In the genomic region with DNA sequence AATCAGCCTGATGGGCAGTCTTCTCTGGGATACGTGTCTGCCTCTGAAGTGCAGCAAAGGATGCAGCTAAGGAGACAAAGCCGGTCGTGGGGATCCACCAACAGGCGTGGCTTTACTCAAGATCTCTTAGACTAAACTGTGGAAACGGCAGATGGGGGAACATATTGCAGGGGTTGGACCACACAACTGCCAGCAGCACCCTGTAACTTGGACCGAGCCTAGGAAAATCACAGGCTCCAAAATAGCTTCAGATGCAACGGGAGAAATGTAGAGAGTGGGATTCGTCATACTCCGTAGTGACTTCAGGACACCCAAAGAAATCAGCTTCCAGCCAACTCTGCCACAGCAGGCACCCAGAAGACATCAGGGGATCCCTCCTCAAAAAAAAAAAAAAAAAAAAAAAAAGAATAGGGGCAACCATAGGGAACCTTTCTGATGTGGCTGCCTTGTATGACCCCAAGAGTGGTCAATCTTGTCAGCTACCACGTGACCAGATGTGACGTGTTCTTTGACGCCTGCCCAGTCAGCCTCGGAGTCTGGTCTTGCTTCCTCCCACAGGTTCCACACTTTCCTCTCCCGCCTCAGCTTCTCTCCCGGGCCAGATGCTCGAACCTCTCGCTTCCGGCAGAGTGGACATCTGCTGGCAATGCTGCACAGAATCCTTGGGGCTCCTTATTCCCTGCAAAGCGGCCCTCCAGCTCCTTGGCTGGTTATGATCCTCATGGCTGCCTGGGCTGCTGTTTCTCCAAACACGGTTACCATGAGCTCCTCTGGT, we compare ENCODE assay signal across 17 mouse cellular contexts. TPM values are rescaled to one million over a fixed set of nuclear protein-coding genes. Genes with fewer than 3 reads are reported as not detected.
DNase-seq lines count a peak whose midpoint lies in the region; ATAC-seq and TF ChIP-seq lines count a peak whose summit lies in the region.
"Had no signal": no experiment of that assay in that cellular context is flagged by ENCODE, and none has a peak within 500 bp of the region (broad histone marks: within the 10 kb centered on the region; RNA-seq: fewer than 3 reads in every experiment).

No protein-coding gene starts in this region.

- peak; percentile 62 for ATAC-seq in forebrain, postnatal 0 days
- ATAC-seq in forebrain, embryonic 11.5 days (replicated peaks; ENCODE audit: low FRiP score) = no peak
- ATAC-seq in monocyte, adult 5-6 weeks (replicated peaks; ENCODE audit: insufficient number of reproducible peaks, low FRiP score, low TSS enrichment, poor library complexity, severe bottlenecking) = no peak
- ATAC-seq: inflammation-experienced regulatory T-cells, adult 6 months; Patski had no signal

- no peak overlapping the region for H3K9ac ChIP-seq in forebrain, postnatal 0 days
- no peak overlapping the region for H3K9ac ChIP-seq in forebrain, embryonic 11.5 days (ENCODE audit: low read length)
- H3K9ac ChIP-seq: heart, embryonic 15.5 days; lung, embryonic 15.5 days had no signal

- 85% methylated on average over 20 of the region's 20 CpGs for WGBS in forebrain, postnatal 0 days
- 95% methylated on average over 20 of the region's 20 CpGs for WGBS in forebrain, embryonic 11.5 days

- H3K4me2 ChIP-seq in forebrain, postnatal 0 days (ENCODE audit: low read depth) = no peak overlapping the region
- no peak overlapping the region for H3K4me2 ChIP-seq in forebrain, embryonic 11.5 days (ENCODE audit: low read depth, low read length, severe bottlenecking)
- H3K4me2 ChIP-seq: heart, embryonic 15.5 days; liver, embryonic 11.5 days; lung, embryonic 15.5 days had no signal

- no peak overlapping the region for H3K27ac ChIP-seq in forebrain, postnatal 0 days (ENCODE audit: low read depth, low read length)
- no peak overlapping the region for H3K27ac ChIP-seq in forebrain, embryonic 11.5 days (ENCODE audit: low read depth, low read length)
- 0 out of 2 replicates have a peak overlapping the region, but pooled peaks have one; percentile 15 for H3K27ac ChIP-seq in cortical plate, adult 2 months (ENCODE audit: insufficient read depth, low read length)
- H3K27ac ChIP-seq: heart, embryonic 15.5 days; hindbrain, embryonic 10.5 days; lung, embryonic 15.5 days had no signal

- no peak overlapping the region for H3K4me3 ChIP-seq in forebrain, postnatal 0 days (ENCODE audit: low read depth, low read length)
- no peak overlapping the region for H3K4me3 ChIP-seq in forebrain, embryonic 11.5 days (ENCODE audit: low read depth, low read length)
- no peak overlapping the region for H3K4me3 ChIP-seq in cortical plate, adult 2 months (ENCODE audit: insufficient read depth, low read length)
- H3K4me3 ChIP-seq: heart, embryonic 15.5 days; hindbrain, embryonic 10.5 days; lung, embryonic 15.5 days had no signal

- no peak for TF ChIP-seq CTCF in forebrain, postnatal 0 days (IDR thresholded peaks at IDR 0.05; ENCODE audit: low read depth)
- no peak for TF ChIP-seq CTCF in cortical plate, adult 2 months (IDR thresholded peaks at IDR 0.05; ENCODE audit: extremely low read depth, insufficient read depth, low read length)

- no peak for TF ChIP-seq POLR2A in cortical plate, adult 2 months (IDR thresholded peaks at IDR 0.05; ENCODE audit: extremely low read depth, insufficient read depth, low read length)

- H3K4me1 ChIP-seq in forebrain, postnatal 0 days (ENCODE audit: insufficient read depth) = no peaks in the 10 kb centered on the region
- 0 out of 2 replicates have a peak, but pooled peaks cover 2% of the 10 kb centered on the region for H3K4me1 ChIP-seq in forebrain, embryonic 11.5 days (replicated peaks; ENCODE audit: control insufficient read depth, insufficient read depth, low read length)
- peaks cover 2% of the 10 kb centered on the region; the same call in 1 of the 2 replicates for H3K4me1 ChIP-seq in cortical plate, adult 2 months (ENCODE audit: control insufficient read depth, insufficient read depth, low read length)
- H3K4me1 ChIP-seq: lung, embryonic 15.5 days had no signal

- no peaks in the 10 kb centered on the region for H3K27me3 ChIP-seq in forebrain, postnatal 0 days (ENCODE audit: insufficient read depth, low read length)
- H3K27me3 ChIP-seq in forebrain, embryonic 11.5 days (ENCODE audit: control insufficient read depth, insufficient read depth, low read length) = no peaks in the 10 kb centered on the region
- H3K27me3 ChIP-seq: heart, embryonic 15.5 days; lung, embryonic 15.5 days had no signal

- DNase-seq in forebrain, postnatal 0 days = peak; percentile 58
- no peak for DNase-seq in forebrain, embryonic 11.5 days (ENCODE audit: low spot score)
- peak; percentile 83 to 86 for DNase-seq in left cerebral cortex, adult 18-20 months (ENCODE audit: low spot score in 2 of 2)
- peak; percentile 25 for DNase-seq in right cerebral cortex, postnatal 14 days
- DNase-seq in heart, adult 11 months = no peak
- DNase-seq: cerebellum, adult 11-12 months; embryo, embryonic 11 days; midbrain, embryonic 14.5 days; thymus, postnatal 25 days had no signal

- H3K36me3 ChIP-seq in forebrain, postnatal 0 days (ENCODE audit: insufficient read depth) = no peaks in the 10 kb centered on the region
- H3K36me3 ChIP-seq in forebrain, embryonic 11.5 days (ENCODE audit: control insufficient read depth, insufficient read depth, low read length) = no peaks in the 10 kb centered on the region
- H3K36me3 ChIP-seq: heart, embryonic 15.5 days; hindbrain, embryonic 10.5 days; lung, embryonic 15.5 days had no signal

- H3K9me3 ChIP-seq in forebrain, postnatal 0 days (ENCODE audit: low read length) = no peaks in the 10 kb centered on the region
- H3K9me3 ChIP-seq in forebrain, embryonic 11.5 days (ENCODE audit: control insufficient read depth, low read length) = no peaks in the 10 kb centered on the region
- H3K9me3 ChIP-seq: heart, embryonic 15.5 days; hindbrain, embryonic 10.5 days; lung, embryonic 15.5 days had no signal

RNA-seq across cellular contexts. Expression of gene Adrb1, which starts 24.4 kb away (rescaled TPM):
- 7.3 and 8.5 TPM in 2 replicates for total RNA-seq in forebrain, postnatal 0 days (2014; rRNA removed)
- 2.8 and 3.4 TPM in 2 replicates for polyA plus RNA-seq in forebrain, postnatal 0 days (2015; fragmentation: Nextera tagmentation; extraction: Ambion mirVana)
- 0.17 and 0.23 TPM in 2 replicates for polyA plus RNA-seq in forebrain, embryonic 11.5 days (2014; fragmentation: Nextera tagmentation; extraction: Ambion mirVana)
- polyA plus RNA-seq in cortical plate, adult 2 months (2012; rRNA removed) = 30.8 and 34.0 TPM in 2 replicates
- total RNA-seq in left cerebral cortex, adult 18-20 months (2021) = 10 to 100 TPM; 50.2 to 50.7 TPM
- 12.4 to 20.2 TPM (median 15.5 TPM) in 3 replicates for total RNA-seq in monocyte, adult 5-6 weeks (2017)
- polyA plus RNA-seq: Patski had no signal

Comparison
In these comparisons a context has a peak if more than half of its experiments do, and no peak if none do; other contexts are left out.
1. DNase-seq: peak in forebrain, postnatal 0 days (single experiment), left cerebral cortex, adult 18-20 months (2 of 2) and right cerebral cortex, postnatal 14 days (single experiment); none in forebrain, embryonic 11.5 days (single experiment) and heart, adult 11 months (single experiment).